Mouse (Mus musculus) heart, postnatal 0 days (tissue): Measurements from ENCODE around the gene Grk4. TPM values are rescaled to one million over a fixed set of nuclear protein-coding genes. Genes with fewer than 3 reads are reported as not detected.

Experiments
- ATAC-seq: fragments of 200-750 bp; cut with Nextera tagmentation; 2 replicates; pipeline ENCODE4 v1.8.0; 2017; ENCODE audit warnings: low read depth, moderate number of reproducible peaks, moderate library complexity; ENCODE audit not compliant: insufficient read depth
- DNase-seq: peaks from one replicate; pipeline ENCODE4 v3.0.0-alpha.2; 2016; ENCODE audit warnings: low spot score
- H3K27ac ChIP-seq: fragments of 300-500 bp; sonication (generic); 2 replicates; pipeline ENCODE4 v1.5.1; 2014; ENCODE audit warnings: low read depth, mild to moderate bottlenecking
- H3K27me3 ChIP-seq: fragments of 300-500 bp; sonication (generic); 2 replicates; pipeline ENCODE4 v1.6.1; 2014; ENCODE audit warnings: low read length, mixed read lengths; ENCODE audit not compliant: control insufficient read depth, insufficient read depth
- H3K36me3 ChIP-seq: fragments of 300-500 bp; sonication (generic); replicated peaks from 2 replicates; pipeline ENCODE4 v1.6.1; 2014; ENCODE audit warnings: low read length, mixed read lengths; ENCODE audit not compliant: control insufficient read depth, insufficient read depth
- H3K4me1 ChIP-seq: fragments of 300-500 bp; sonication (generic); 2 replicates; pipeline ENCODE4 v1.6.1; 2014; ENCODE audit warnings: antibody characterized with exemption; ENCODE audit not compliant: control insufficient read depth, insufficient read depth
- H3K4me2 ChIP-seq: fragments of 300-500 bp; sonication (generic); 2 replicates; pipeline ENCODE4 v1.6.1; 2014; ENCODE audit warnings: low read depth, mild to moderate bottlenecking, low read length, moderate library complexity
- H3K4me3 ChIP-seq: fragments of 300-500 bp; sonication (generic); 2 replicates; pipeline ENCODE4 v1.5.1; 2014; ENCODE audit warnings: low read depth, low read length
- H3K9ac ChIP-seq: fragments of 300-500 bp; sonication (generic); replicated peaks from 2 replicates; pipeline ENCODE4 v1.6.1; 2014; ENCODE audit warnings: low read depth, low read length, mixed read lengths
- H3K9me3 ChIP-seq: fragments of 300-500 bp; sonication (generic); replicated peaks from 2 replicates; pipeline ENCODE4 v1.6.1; 2016; ENCODE audit warnings: low read length; ENCODE audit not compliant: control insufficient read depth
- CTCF ChIP-seq: IDR thresholded peaks from 2 replicates; pipeline ENCODE4 v1.5.1; 2016; ENCODE audit warnings: antibody characterized with exemption, control low read depth, low read depth
- EP300 ChIP-seq: IDR thresholded peaks from 2 replicates; pipeline ENCODE4 v1.6.1; 2016; ENCODE audit warnings: antibody characterized with exemption, low read depth
- WGBS: fragments of 180-500 bp; shearing (Covaris S2); extraction: QIAGEN DNeasy Blood & Tissue Kit; methylation state at CpG from one replicate; pipeline ENCODE4 v1.1.7; 2014; 5-methylcytosine and 5-hydroxymethylcytosine counted together
- polyA plus RNA-seq: library from polyadenylated mRNA; unstranded; fragments of >200 nt; fragmentation: Nextera tagmentation; extraction: Ambion mirVana; gene quantifications from 2 replicates; pipeline ENCODE4 v1.2.1, GENCODE M21; 2015
- total RNA-seq: library from RNA; depleted of rRNA; stranded (reverse); fragments of >200 nt; gene quantifications from 2 replicates; pipeline ENCODE4 v1.2.3, GENCODE M21; 2014; ENCODE audit warnings: low replicate concordance

Grk4 gene
- total and polyA plus RNA-seq, 2 experiments from 2014 or later = 1.4 TPM; not detected in 1

- TF ChIP-seq EP300 (no peak), CTCF (no peak)
- no peak for ATAC-seq
- Histone ChIP-seq H3K27me3 (no peaks in the 10 kb centered on the region), H3K4me1 (no peaks in the 10 kb centered on the region), H3K27ac (no peak overlapping the region), H3K36me3 (no peaks in the 10 kb centered on the region), H3K4me2 (no peak overlapping the region), H3K4me3 (no peak overlapping the region), H3K9me3 (no peaks in the 10 kb centered on the region), H3K9ac (no peak overlapping the region)
- DNase-seq = no peak
- WGBS = 82% methylated on average over 5 of the region's 5 CpGs
Measured at GRCm38 (mm10) chr5:34714816-34715215, 54.6 kb downstream of the Grk4 start.

- DNase-seq = no peak
- no peak for TF ChIP-seq CTCF
- no peak for TF ChIP-seq EP300
Measured at GRCm38 (mm10) chr5:34729141-34729540, 69.0 kb downstream of the Grk4 start.

GRCm38 (mm10) chr5:34730255-34730654 lies 70.1 kb downstream of the Grk4 start:
- Histone ChIP-seq H3K9ac (no peak overlapping the region), H3K36me3 (no peaks in the 10 kb centered on the region), H3K4me1 (no peaks in the 10 kb centered on the region), H3K4me3 (no peak overlapping the region), H3K27me3 (no peaks in the 10 kb centered on the region), H3K9me3 (no peaks in the 10 kb centered on the region), H3K4me2 (no peak overlapping the region), H3K27ac (no peak overlapping the region)
- WGBS = 31% methylated on average over 1 of the region's 1 CpGs
- TF ChIP-seq EP300 (no peak), CTCF (no peak)
- ATAC-seq (no peak), DNase-seq (no peak)

More at GRCm38 (mm10) chr5:34729141-34729540, 69.0 kb downstream of the Grk4 start:
- H3K27ac ChIP-seq = no peak overlapping the region
- H3K36me3 ChIP-seq = no peaks in the 10 kb centered on the region
- ATAC-seq = no peak
- H3K9ac ChIP-seq = no peak overlapping the region
- no peak overlapping the region for H3K4me3 ChIP-seq
- no peaks in the 10 kb centered on the region for H3K9me3 ChIP-seq
- no peaks in the 10 kb centered on the region for H3K27me3 ChIP-seq
- H3K4me1 ChIP-seq = no peaks in the 10 kb centered on the region
- H3K4me2 ChIP-seq = no peak overlapping the region

- Histone ChIP-seq H3K9ac (no peak overlapping the region), H3K4me2 (no peak overlapping the region), H3K36me3 (no peaks in the 10 kb centered on the region), H3K9me3 (no peaks in the 10 kb centered on the region), H3K4me1 (no peaks in the 10 kb centered on the region), H3K4me3 (no peak overlapping the region), H3K27ac (no peak overlapping the region), H3K27me3 (no peaks in the 10 kb centered on the region)
- WGBS = 42% methylated on average over 3 of the region's 3 CpGs
- DNase-seq = no peak
- TF ChIP-seq CTCF (peak; percentile 31), EP300 (no peak)
- ATAC-seq = no peak
Measured at GRCm38 (mm10) chr5:34751477-34751876, 91.3 kb downstream of the Grk4 start.

GRCm38 (mm10) chr5:34758762-34759161 lies 98.6 kb downstream of the Grk4 start:
- H3K4me1 ChIP-seq = peaks cover 7% of the 10 kb centered on the region
- H3K36me3 ChIP-seq = no peaks in the 10 kb centered on the region
- H3K4me3 ChIP-seq = no peak overlapping the region
- no peak overlapping the region for H3K4me2 ChIP-seq
- WGBS = 64% methylated on average over 1 of the region's 1 CpGs
- H3K9ac ChIP-seq = no peak overlapping the region
- H3K27ac ChIP-seq = no peak overlapping the region
- TF ChIP-seq CTCF (no peak), EP300 (no peak)
- DNase-seq (no peak), ATAC-seq (no peak)
- no peaks in the 10 kb centered on the region for H3K9me3 ChIP-seq
- H3K27me3 ChIP-seq = no peaks in the 10 kb centered on the region

- DNase-seq = no peak
- Histone ChIP-seq H3K4me2 (peak overlapping the region; percentile 82), H3K27me3 (no peaks in the 10 kb centered on the region), H3K9me3 (no peaks in the 10 kb centered on the region), H3K4me3 (peak overlapping the region; percentile 81), H3K27ac (peak overlapping the region; percentile 90), H3K4me1 (peaks cover 7% of the 10 kb centered on the region), H3K9ac (peak overlapping the region; percentile 73), H3K36me3 (no peaks in the 10 kb centered on the region)
- 1% methylated on average over 19 of the region's 19 CpGs for WGBS
- peak; percentile 15 for ATAC-seq
- TF ChIP-seq CTCF (no peak), EP300 (no peak)
Measured at GRCm38 (mm10) chr5:34760850-34761508, 100.8 kb downstream of the Grk4 start.
